Mouse (Mus musculus): ENCODE data around the gene Mad1l1. TPM values are rescaled to one million over a fixed set of nuclear protein-coding genes. Genes with fewer than 3 reads are reported as not detected.
A peak's percentile ranks its signal among the peaks of the same experiment; 100 is the strongest.

Mad1l1 gene
- polyA plus RNA-seq, 1 experiment from 2014 or later = 43.7 TPM

GRCm38 (mm10) chr5:140221016-140221650 is 100.2 kb downstream of the Mad1l1 start:
- H3K9ac ChIP-seq (replicated peaks; ENCODE audit: low read length) = no peak overlapping the region
- H3K27ac ChIP-seq (replicated peaks; ENCODE audit: low read depth, low read length) = no peak overlapping the region
- H3K4me3 ChIP-seq (ENCODE audit: low read depth, low read length) = no peak overlapping the region
- no peaks in the 10 kb centered on the region for H3K9me3 ChIP-seq (replicated peaks; ENCODE audit: control insufficient read depth, low read length)
- ATAC-seq (replicated peaks; ENCODE audit: insufficient number of reproducible peaks, low FRiP score, low TSS enrichment, low read depth) = no peak
- no peaks in the 10 kb centered on the region for H3K36me3 ChIP-seq (replicated peaks; ENCODE audit: control insufficient read depth, insufficient read depth, low read depth, low read length)
- no peaks in the 10 kb centered on the region for H3K27me3 ChIP-seq (ENCODE audit: control insufficient read depth, insufficient read depth, low read length)
- WGBS = 69% methylated on average over 3 of the region's 3 CpGs
- H3K4me1 ChIP-seq (ENCODE audit: control insufficient read depth, insufficient read depth, low read length) = no peaks in the 10 kb centered on the region
- no peak for DNase-seq (ENCODE audit: low spot score)
- H3K4me2 ChIP-seq (ENCODE audit: low read depth, low read length) = no peak overlapping the region

GRCm38 (mm10) chr5:140219252-140219651 is 102.1 kb downstream of the Mad1l1 start:
- Histone ChIP-seq H3K27me3 (ENCODE audit: control insufficient read depth, insufficient read depth, low read length) (no peaks in the 10 kb centered on the region), H3K4me1 (ENCODE audit: control insufficient read depth, insufficient read depth, low read length) (no peaks in the 10 kb centered on the region)
- 89% methylated on average over 1 of the region's 1 CpGs for WGBS

GRCm38 (mm10) chr5:140217900-140218299 is 103.5 kb downstream of the Mad1l1 start:
- Histone ChIP-seq H3K9ac (replicated peaks; ENCODE audit: low read length) (no peak overlapping the region), H3K4me3 (ENCODE audit: low read depth, low read length) (no peak overlapping the region), H3K4me2 (ENCODE audit: low read depth, low read length) (no peak overlapping the region), H3K9me3 (replicated peaks; ENCODE audit: control insufficient read depth, low read length) (no peaks in the 10 kb centered on the region), H3K36me3 (replicated peaks; ENCODE audit: control insufficient read depth, insufficient read depth, low read depth, low read length) (no peaks in the 10 kb centered on the region), H3K4me1 (ENCODE audit: control insufficient read depth, insufficient read depth, low read length) (no peaks in the 10 kb centered on the region), H3K27me3 (ENCODE audit: control insufficient read depth, insufficient read depth, low read length) (no peaks in the 10 kb centered on the region), H3K27ac (replicated peaks; ENCODE audit: low read depth, low read length) (no peak overlapping the region)
- 30% methylated on average over 2 of the region's 2 CpGs for WGBS
- DNase-seq (ENCODE audit: low spot score) = peak; percentile 71
- ATAC-seq (replicated peaks; ENCODE audit: insufficient number of reproducible peaks, low FRiP score, low TSS enrichment, low read depth) = no peak

More at GRCm38 (mm10) chr5:140219252-140219651, 102.1 kb downstream of the Mad1l1 start:
- no peak overlapping the region for H3K4me2 ChIP-seq (ENCODE audit: low read depth, low read length)
- DNase-seq (ENCODE audit: low spot score) = no peak
- no peak overlapping the region for H3K4me3 ChIP-seq (ENCODE audit: low read depth, low read length)
- no peak for ATAC-seq (replicated peaks; ENCODE audit: insufficient number of reproducible peaks, low FRiP score, low TSS enrichment, low read depth)
- no peak overlapping the region for H3K27ac ChIP-seq (replicated peaks; ENCODE audit: low read depth, low read length)
- no peak overlapping the region for H3K9ac ChIP-seq (replicated peaks; ENCODE audit: low read length)
- no peaks in the 10 kb centered on the region for H3K9me3 ChIP-seq (replicated peaks; ENCODE audit: control insufficient read depth, low read length)
- no peaks in the 10 kb centered on the region for H3K36me3 ChIP-seq (replicated peaks; ENCODE audit: control insufficient read depth, insufficient read depth, low read depth, low read length)

DNA sequence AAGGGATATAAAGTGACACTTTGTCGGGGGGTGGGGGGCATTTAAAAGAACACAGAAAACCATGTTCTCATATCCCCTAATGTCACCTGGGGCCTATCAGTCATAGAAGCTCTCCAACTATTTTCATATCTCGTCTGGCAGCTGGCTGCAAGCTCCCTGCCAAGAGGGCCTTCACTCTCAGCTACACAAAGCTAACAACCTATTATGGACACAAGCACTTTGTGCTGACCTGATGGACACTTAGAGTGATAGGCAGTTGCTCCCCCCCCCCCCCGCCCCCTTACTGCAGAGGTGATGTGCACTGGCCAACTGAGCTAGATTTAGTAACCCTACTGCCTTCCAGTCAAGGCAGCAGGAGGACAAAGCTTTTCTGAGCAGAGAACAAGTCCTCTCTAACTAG is 104.3 kb downstream of the Mad1l1 start:
- H3K27ac ChIP-seq (replicated peaks; ENCODE audit: low read depth, low read length) = no peak overlapping the region
- H3K4me3 ChIP-seq (ENCODE audit: low read depth, low read length) = no peak overlapping the region
- H3K4me1 ChIP-seq (ENCODE audit: control insufficient read depth, insufficient read depth, low read length) = no peaks in the 10 kb centered on the region
- no peaks in the 10 kb centered on the region for H3K9me3 ChIP-seq (replicated peaks; ENCODE audit: control insufficient read depth, low read length)
- no peaks in the 10 kb centered on the region for H3K36me3 ChIP-seq (replicated peaks; ENCODE audit: control insufficient read depth, insufficient read depth, low read depth, low read length)
- H3K27me3 ChIP-seq (ENCODE audit: control insufficient read depth, insufficient read depth, low read length) = no peaks in the 10 kb centered on the region
- DNase-seq (ENCODE audit: low spot score) = no peak
- ATAC-seq (replicated peaks; ENCODE audit: insufficient number of reproducible peaks, low FRiP score, low TSS enrichment, low read depth) = no peak
- no peak overlapping the region for H3K4me2 ChIP-seq (ENCODE audit: low read depth, low read length)
- WGBS = 90% methylated on average over 3 of the region's 3 CpGs
- no peak overlapping the region for H3K9ac ChIP-seq (replicated peaks; ENCODE audit: low read length)

DNA sequence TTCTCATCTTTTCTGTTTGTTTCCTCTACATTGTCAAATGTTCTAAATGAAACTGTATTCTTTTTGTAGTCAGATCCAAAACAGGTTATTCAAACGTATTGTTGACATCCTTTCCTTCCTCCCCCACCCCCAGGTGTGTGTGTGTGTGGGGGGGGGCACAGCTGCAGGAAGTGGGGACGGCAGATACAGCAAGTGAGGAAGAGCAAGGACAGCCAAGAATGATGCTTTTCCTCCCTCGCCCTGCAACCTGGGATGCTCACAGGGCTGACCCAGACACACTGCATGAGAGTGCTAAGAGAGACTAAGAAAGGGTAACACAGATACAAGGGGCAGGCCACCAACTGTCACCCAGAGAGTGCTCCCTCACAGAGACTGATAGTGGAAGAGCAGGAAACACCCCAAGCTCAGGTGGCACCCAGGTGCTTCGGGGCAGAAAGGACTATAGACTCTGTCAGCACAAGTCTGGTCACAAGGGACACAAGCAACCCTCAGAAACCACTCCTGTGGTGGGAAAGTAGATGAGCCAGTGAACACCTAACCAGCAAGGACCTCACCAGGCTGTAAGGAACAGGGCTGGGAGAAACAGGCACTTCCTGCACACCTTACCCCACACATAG is 105.8 kb downstream of the Mad1l1 start:
- Histone ChIP-seq H3K27me3 (ENCODE audit: control insufficient read depth, insufficient read depth, low read length) (no peaks in the 10 kb centered on the region), H3K4me3 (ENCODE audit: low read depth, low read length) (no peak overlapping the region), H3K4me2 (ENCODE audit: low read depth, low read length) (no peak overlapping the region), H3K27ac (replicated peaks; ENCODE audit: low read depth, low read length) (no peak overlapping the region), H3K36me3 (replicated peaks; ENCODE audit: control insufficient read depth, insufficient read depth, low read depth, low read length) (no peaks in the 10 kb centered on the region), H3K9ac (replicated peaks; ENCODE audit: low read length) (no peak overlapping the region), H3K4me1 (ENCODE audit: control insufficient read depth, insufficient read depth, low read length) (no peaks in the 10 kb centered on the region), H3K9me3 (replicated peaks; ENCODE audit: control insufficient read depth, low read length) (no peaks in the 10 kb centered on the region)
- WGBS = 85% methylated on average over 4 of the region's 4 CpGs
- DNase-seq (ENCODE audit: low spot score) = no peak
- ATAC-seq (replicated peaks; ENCODE audit: insufficient number of reproducible peaks, low FRiP score, low TSS enrichment, low read depth) = no peak

DNA sequence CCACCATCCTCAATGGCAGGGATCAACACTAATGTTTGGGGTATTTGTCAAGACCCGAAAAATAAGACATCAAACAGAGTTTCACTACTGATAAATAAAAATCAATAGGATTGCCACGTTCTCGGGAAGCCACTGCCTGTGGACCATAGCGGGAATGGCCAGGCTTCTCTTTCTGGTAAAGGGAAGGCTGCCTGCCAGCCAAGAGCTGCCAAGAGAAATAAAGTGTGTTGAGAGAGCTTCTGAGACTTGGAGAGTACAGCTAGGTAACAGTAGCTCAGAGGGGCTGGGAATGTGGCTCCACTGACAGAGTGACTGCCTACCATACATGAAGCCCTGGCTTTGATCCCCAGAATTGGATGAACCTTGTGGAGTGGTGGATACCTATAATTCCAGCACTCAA is 108.4 kb downstream of the Mad1l1 start:
- no peaks in the 10 kb centered on the region for H3K27me3 ChIP-seq (ENCODE audit: control insufficient read depth, insufficient read depth, low read length)
- H3K9ac ChIP-seq (replicated peaks; ENCODE audit: low read length) = no peak overlapping the region
- H3K4me3 ChIP-seq (ENCODE audit: low read depth, low read length) = no peak overlapping the region
- H3K4me1 ChIP-seq (ENCODE audit: control insufficient read depth, insufficient read depth, low read length) = no peaks in the 10 kb centered on the region
- ATAC-seq (replicated peaks; ENCODE audit: insufficient number of reproducible peaks, low FRiP score, low TSS enrichment, low read depth) = no peak
- DNase-seq (ENCODE audit: low spot score) = no peak
- H3K36me3 ChIP-seq (replicated peaks; ENCODE audit: control insufficient read depth, insufficient read depth, low read depth, low read length) = no peaks in the 10 kb centered on the region
- H3K4me2 ChIP-seq (ENCODE audit: low read depth, low read length) = no peak overlapping the region
- 84% methylated on average over 4 of the region's 4 CpGs for WGBS
- no peak overlapping the region for H3K27ac ChIP-seq (replicated peaks; ENCODE audit: low read depth, low read length)
- no peaks in the 10 kb centered on the region for H3K9me3 ChIP-seq (replicated peaks; ENCODE audit: control insufficient read depth, low read length)

GRCm38 (mm10) chr5:140210417-140211184 is 110.8 kb downstream of the Mad1l1 start:
- no peak overlapping the region for H3K27ac ChIP-seq (replicated peaks; ENCODE audit: low read depth, low read length)
- WGBS = 81% methylated on average over 6 of the region's 6 CpGs
- no peak overlapping the region for H3K9ac ChIP-seq (replicated peaks; ENCODE audit: low read length)
- DNase-seq (ENCODE audit: low spot score) (no peak), ATAC-seq (replicated peaks; ENCODE audit: insufficient number of reproducible peaks, low FRiP score, low TSS enrichment, low read depth) (no peak)
- no peaks in the 10 kb centered on the region for H3K36me3 ChIP-seq (replicated peaks; ENCODE audit: control insufficient read depth, insufficient read depth, low read depth, low read length)
- no peak overlapping the region for H3K4me3 ChIP-seq (ENCODE audit: low read depth, low read length)
- H3K9me3 ChIP-seq (replicated peaks; ENCODE audit: control insufficient read depth, low read length) = no peaks in the 10 kb centered on the region
- H3K27me3 ChIP-seq (ENCODE audit: control insufficient read depth, insufficient read depth, low read length) = no peaks in the 10 kb centered on the region
- no peaks in the 10 kb centered on the region for H3K4me1 ChIP-seq (ENCODE audit: control insufficient read depth, insufficient read depth, low read length)
- no peak overlapping the region for H3K4me2 ChIP-seq (ENCODE audit: low read depth, low read length)
